Mouse (Mus musculus) cortical plate, adult 2 months (tissue): ENCODE results near the gene Celf1. TPM values are rescaled to one million over a fixed set of nuclear protein-coding genes. Genes with fewer than 3 reads are reported as not detected.

Experiments used
- H3K27ac ChIP-seq: fragments of 200-500 bp; 2 replicates; pipeline ENCODE4 v1.5.1; 2012; ENCODE audit warnings: low read length, control low read depth, inconsistent platforms; ENCODE audit not compliant: insufficient read depth
- H3K4me1 ChIP-seq: fragments of 200-500 bp; 2 replicates; pipeline ENCODE4 v1.6.1; 2011; ENCODE audit warnings: low read length; ENCODE audit not compliant: control insufficient read depth, insufficient read depth
- H3K4me3 ChIP-seq: fragments of 200-500 bp; 2 replicates; pipeline ENCODE4 v1.5.1; 2011; ENCODE audit warnings: mild to moderate bottlenecking, low read length, control low read depth; ENCODE audit not compliant: insufficient read depth
- CTCF ChIP-seq: fragments of 200-500 bp; IDR thresholded peaks from 2 replicates; pipeline ENCODE4 v1.5.1; 2011; ENCODE audit warnings: mild to moderate bottlenecking, control low read depth, low read length; ENCODE audit not compliant: insufficient read depth; ENCODE audit errors: extremely low read depth
- POLR2A ChIP-seq: fragments of 200-500 bp; IDR thresholded peaks from 2 replicates; pipeline ENCODE4 v1.6.1; 2011; ENCODE audit warnings: mild to moderate bottlenecking, low read length, control low read depth; ENCODE audit not compliant: insufficient read depth; ENCODE audit errors: extremely low read depth
- polyA plus RNA-seq: library from polyadenylated mRNA; depleted of rRNA; stranded (reverse); fragments of >200 nt; gene quantifications from 2 replicates; pipeline ENCODE4 v1.2.3, GENCODE M21; 2012

Gene Celf1
- polyA plus RNA-seq, 1 experiment: 107 TPM

GRCm38 (mm10) chr2:90963304-90963703 is 23.1 kb downstream of the Celf1 start:
- no peak overlapping the region for H3K4me3 ChIP-seq

GRCm38 (mm10) chr2:90964811-90965465 is 24.8 kb downstream of the Celf1 start:
- Histone ChIP-seq H3K4me1 (peaks cover 8% of the 10 kb centered on the region), H3K4me3 (peak overlapping the region; percentile 14), H3K27ac (peak overlapping the region; percentile 89)
- TF ChIP-seq POLR2A (peak; percentile 77), CTCF (no peak)

More at GRCm38 (mm10) chr2:90963304-90963703, 23.1 kb downstream of the Celf1 start:
- H3K4me1 ChIP-seq: peaks cover 8% of the 10 kb centered on the region
- TF ChIP-seq POLR2A: no peak
- no peak for TF ChIP-seq CTCF
- peak overlapping the region; percentile 87 for H3K27ac ChIP-seq

- peaks cover 5% of the 10 kb centered on the region for H3K4me1 ChIP-seq
- no peak for TF ChIP-seq POLR2A
- no peak for TF ChIP-seq CTCF
- H3K27ac ChIP-seq: peak overlapping the region; percentile 89
- H3K4me3 ChIP-seq: peak overlapping the region; percentile 14
Measured at GRCm38 (mm10) chr2:90965466-90966080, 25.4 kb downstream of the Celf1 start.

DNA sequence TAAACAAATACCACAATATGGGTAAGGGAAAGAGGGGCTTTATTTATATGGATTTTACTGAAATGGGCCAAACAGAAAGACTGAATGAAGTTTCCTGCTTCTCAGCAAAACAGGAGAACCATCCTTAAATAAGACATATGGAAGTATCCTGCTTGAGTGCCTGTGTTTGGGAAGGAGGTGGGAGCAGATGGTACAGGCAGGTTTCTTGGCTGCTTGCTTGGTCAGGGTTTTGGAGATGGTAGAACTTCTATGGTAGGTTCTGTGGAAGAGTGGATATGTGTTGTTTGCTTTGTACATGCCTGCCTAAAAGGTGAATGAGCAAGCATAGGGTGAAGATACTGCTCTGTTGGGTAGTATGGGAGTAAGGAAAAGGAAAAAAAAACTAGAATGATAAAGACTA is 30.4 kb downstream of the Celf1 start:
- Histone ChIP-seq H3K4me3 (no peak overlapping the region), H3K27ac (no peak overlapping the region), H3K4me1 (peaks cover 6% of the 10 kb centered on the region; the same call in 1 of the 2 replicates)
- TF ChIP-seq CTCF (no peak), POLR2A (no peak)

DNA sequence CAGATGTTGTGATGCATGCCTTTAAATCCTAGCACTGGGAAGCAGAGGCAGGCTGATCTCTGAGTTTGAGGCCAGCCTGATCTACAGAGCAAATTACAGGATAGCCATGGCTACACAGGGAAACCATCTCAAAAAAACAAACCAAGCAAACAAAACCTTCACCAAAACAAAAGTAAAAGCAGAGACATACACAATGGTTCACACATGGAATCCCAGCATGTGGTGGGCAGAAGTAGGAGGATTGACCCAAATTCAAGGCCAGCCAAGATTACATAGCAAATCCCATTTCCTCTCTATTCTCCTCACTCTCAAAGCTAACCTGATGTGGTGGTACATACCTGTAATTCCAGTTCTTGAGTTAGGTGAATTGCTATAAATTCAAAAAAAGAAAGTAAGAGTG is 33.9 kb downstream of the Celf1 start:
- H3K4me1 ChIP-seq: peaks cover 3% of the 10 kb centered on the region; the same call in 1 of the 2 replicates
- TF ChIP-seq CTCF: no peak
- no peak for TF ChIP-seq POLR2A
- no peak overlapping the region for H3K4me3 ChIP-seq
- no peak overlapping the region for H3K27ac ChIP-seq

- Histone ChIP-seq H3K4me1 (peaks cover 3% of the 10 kb centered on the region; the same call in 1 of the 2 replicates), H3K27ac (no peak overlapping the region), H3K4me3 (no peak overlapping the region)
- no peak for TF ChIP-seq CTCF
Measured at GRCm38 (mm10) chr2:90975181-90975835, 35.1 kb downstream of the Celf1 start.

DNA sequence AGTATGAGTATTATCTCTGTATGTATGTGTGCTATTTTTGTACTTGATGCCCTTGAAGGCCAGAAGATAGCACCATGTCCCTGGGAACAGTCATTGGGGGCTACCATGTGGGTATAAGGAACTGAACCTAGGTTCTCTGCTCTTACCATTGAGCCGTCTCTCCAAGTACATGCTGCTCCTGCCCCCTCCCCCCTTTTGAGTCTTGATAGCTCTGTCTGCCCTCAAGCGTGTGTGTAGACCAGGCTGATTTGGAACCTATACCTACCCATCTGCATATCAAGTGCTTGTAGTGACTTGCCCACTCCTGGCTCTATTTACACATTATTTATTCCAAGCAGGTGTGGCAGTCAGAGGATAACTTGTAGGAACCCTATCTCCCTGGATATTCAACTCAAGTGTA is 36.4 kb downstream of the Celf1 start:
- TF ChIP-seq POLR2A (no peak), CTCF (no peak)
- Histone ChIP-seq H3K4me3 (no peak overlapping the region), H3K27ac (0 out of 2 replicates have a peak overlapping the region, but pooled peaks have one; percentile 7), H3K4me1 (peaks cover 2% of the 10 kb centered on the region; the same call in 1 of the 2 replicates)

DNA sequence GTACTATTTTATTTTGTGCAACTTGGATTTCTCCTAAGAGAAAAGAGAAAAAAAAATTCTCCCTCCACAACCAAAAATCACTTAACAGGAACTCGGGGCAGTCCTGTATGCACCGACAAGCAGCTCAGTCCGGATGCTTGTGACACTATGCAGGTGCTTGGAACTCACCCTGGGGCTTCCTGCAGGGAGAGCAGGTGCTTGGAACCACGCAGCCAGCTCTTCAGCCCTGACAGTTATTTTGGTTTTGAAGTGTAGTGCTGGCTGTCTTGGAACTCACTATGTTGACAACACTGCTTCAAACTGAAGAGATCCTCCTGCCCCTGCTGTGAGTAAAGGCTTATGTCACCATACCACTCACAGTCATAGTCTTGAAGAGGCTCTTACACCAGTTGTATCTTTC is 37.1 kb downstream of the Celf1 start:
- TF ChIP-seq CTCF: no peak
- no peak for TF ChIP-seq POLR2A
- no peak overlapping the region for H3K27ac ChIP-seq
- H3K4me1 ChIP-seq: peaks cover 2% of the 10 kb centered on the region; the same call in 1 of the 2 replicates
- H3K4me3 ChIP-seq: no peak overlapping the region

GRCm38 (mm10) chr2:90986055-90986454 is 45.9 kb downstream of the Celf1 start:
- Histone ChIP-seq H3K4me1 (peaks cover 9% of the 10 kb centered on the region), H3K27ac (no peak overlapping the region), H3K4me3 (no peak overlapping the region)
- TF ChIP-seq POLR2A (no peak), CTCF (no peak)
